Mouse (Mus musculus) stomach, postnatal 0 days (tissue): ENCODE data around the gene Mapk1.
"Not testable (repeated sequence)": the region's sequence is repeated elsewhere in the genome, so short reads cannot be mapped to it uniquely, and the experiment has no call there.

Source experiments
- CTCF ChIP-seq: IDR thresholded peaks from 2 replicates; pipeline ENCODE4 v1.5.1; 2016; ENCODE audit warnings: antibody characterized with exemption, low read depth, mild to moderate bottlenecking, moderate library complexity
- EP300 ChIP-seq: optimal IDR thresholded peaks from 2 replicates; pipeline ENCODE3; 2016; ENCODE audit warnings: antibody characterized with exemption

- not testable (repeated sequence) for TF ChIP-seq CTCF, EP300
Measured at GRCm38 (mm10) chr16:16996121-16996729, 13.0 kb downstream of the Mapk1 start.
